Mouse (Mus musculus) liver, adult 2 months (tissue): ENCODE measurements around the gene Sos1. TPM values are rescaled to one million over a fixed set of nuclear protein-coding genes. Genes with fewer than 3 reads are reported as not detected.
A peak's percentile ranks its signal among the peaks of the same experiment; 100 is the strongest.

Experiments used
- DNase-seq: peaks from one replicate; pipeline ENCODE4 v3.0.0-alpha.2; 2011; ENCODE audit warnings: low read depth, low spot score; ENCODE audit errors: extremely low read depth
- H3K27ac ChIP-seq: fragments of 200-500 bp; replicated peaks from 2 replicates; pipeline ENCODE4 v1.5.1; 2012; ENCODE audit warnings: low read depth, mild to moderate bottlenecking, control low read depth, inconsistent platforms, low read length; ENCODE audit not compliant: insufficient read depth
- H3K27me3 ChIP-seq: fragments of 200-500 bp; 2 replicates; pipeline ENCODE4 v1.6.1; 2012; ENCODE audit warnings: mild to moderate bottlenecking, moderate library complexity, low read length, inconsistent platforms; ENCODE audit not compliant: control insufficient read depth, insufficient read depth
- H3K36me3 ChIP-seq: fragments of 200-500 bp; 2 replicates; pipeline ENCODE4 v1.6.1; 2012; ENCODE audit warnings: low read length, inconsistent platforms; ENCODE audit not compliant: control insufficient read depth, insufficient read depth
- H3K4me1 ChIP-seq: fragments of 200-500 bp; 2 replicates; pipeline ENCODE4 v1.6.1; 2011; ENCODE audit warnings: low read length; ENCODE audit not compliant: control insufficient read depth, insufficient read depth
- H3K4me3 ChIP-seq: fragments of 200-500 bp; 2 replicates; pipeline ENCODE4 v1.5.1; 2011; ENCODE audit warnings: low read depth, mild to moderate bottlenecking, control low read depth, low read length, moderate library complexity; ENCODE audit not compliant: insufficient read depth
- H3K79me2 ChIP-seq: fragments of 200-500 bp; 2 replicates; pipeline ENCODE4 v1.6.1; 2012; ENCODE audit warnings: inconsistent platforms, mild to moderate bottlenecking, low read length, moderate library complexity; ENCODE audit not compliant: control insufficient read depth, insufficient read depth
- H3K9ac ChIP-seq: fragments of 200-500 bp; 2 replicates; pipeline ENCODE4 v1.6.1; 2012; ENCODE audit warnings: low read depth, mild to moderate bottlenecking, control low read depth, inconsistent platforms, low read length
- CTCF ChIP-seq: fragments of 200-500 bp; IDR thresholded peaks from 2 replicates; pipeline ENCODE4 v1.5.1; 2011; ENCODE audit warnings: low read depth, low read length, control low read depth
- POLR2A ChIP-seq: fragments of 200-500 bp; IDR thresholded peaks from 2 replicates; pipeline ENCODE4 v1.6.1; 2011; ENCODE audit warnings: low read length, control low read depth; ENCODE audit not compliant: insufficient read depth; ENCODE audit errors: extremely low read depth
- WGBS: fragments of 180-500 bp; shearing (Covaris S2); methylation state at CpG from one replicate; pipeline ENCODE4 v1.1.7; 2018; 5-methylcytosine and 5-hydroxymethylcytosine counted together
- polyA plus RNA-seq: library from polyadenylated mRNA; depleted of rRNA; stranded (reverse); fragments of >200 nt; gene quantifications from 2 replicates; pipeline ENCODE4 v1.2.3, GENCODE M21; 2012
- total RNA-seq: library from RNA; depleted of rRNA; stranded (reverse); fragments of >200 nt; gene quantifications from 2 replicates; pipeline ENCODE4 v1.2.3, GENCODE M21; 2014

Gene Sos1
- total and polyA plus RNA-seq, 2 experiments: 2.8 to 11.8 TPM

DNA sequence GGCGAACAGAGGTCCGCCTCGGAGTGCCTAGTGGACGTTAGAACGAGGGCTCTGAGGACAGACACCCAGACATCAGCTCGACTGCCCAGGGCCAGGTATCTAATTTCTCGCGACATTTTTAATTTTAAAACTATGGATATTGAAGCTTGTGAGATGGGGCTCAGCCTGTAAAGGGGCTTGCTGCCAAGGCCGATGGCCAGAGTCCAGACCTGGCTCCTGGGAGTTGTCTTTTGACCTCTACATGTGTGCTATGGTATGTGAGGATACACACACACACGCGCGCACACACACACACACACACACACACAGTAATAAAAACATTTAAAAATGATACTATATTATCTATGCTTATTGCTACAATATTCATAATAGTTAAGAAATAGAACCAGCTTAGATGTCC lies 38.6 kb upstream of the Sos1 start:
- WGBS: 94% methylated on average over 12 of the region's 12 CpGs

DNA sequence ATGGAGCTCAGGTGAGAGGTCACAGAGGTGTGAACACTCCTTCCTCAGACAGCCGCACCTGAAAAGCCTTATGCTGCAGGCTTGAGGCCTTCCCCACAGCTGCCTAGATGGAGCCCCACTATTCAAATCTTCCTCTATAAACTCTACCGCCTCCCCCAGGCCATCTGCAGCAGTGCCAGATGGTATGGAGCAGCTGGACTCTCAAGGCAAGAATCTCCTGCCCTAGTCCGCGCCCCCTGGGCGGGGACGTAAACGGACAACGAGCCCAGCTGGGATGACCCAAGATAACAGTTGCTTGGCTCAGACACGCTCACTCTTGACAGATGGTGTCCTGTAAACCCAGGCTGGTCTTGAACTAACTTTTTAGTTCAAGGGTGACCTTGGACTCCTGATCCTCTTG lies 37.0 kb upstream of the Sos1 start:
- Histone ChIP-seq H3K36me3 (no peaks in the 10 kb centered on the region), H3K4me3 (no peak overlapping the region), H3K79me2 (no peaks in the 10 kb centered on the region), H3K27ac (no peak overlapping the region), H3K27me3 (no peaks in the 10 kb centered on the region), H3K9ac (no peak overlapping the region), H3K4me1 (peaks cover 8% of the 10 kb centered on the region)
- WGBS: 84% methylated on average over 9 of the region's 9 CpGs
- no peak for DNase-seq
- TF ChIP-seq CTCF (no peak), POLR2A (no peak)

More for the DNA sequence above, 38.6 kb upstream of the Sos1 start:
- Histone ChIP-seq H3K4me1 (peaks cover 8% of the 10 kb centered on the region), H3K27me3 (no peaks in the 10 kb centered on the region), H3K9ac (no peak overlapping the region), H3K27ac (no peak overlapping the region), H3K4me3 (no peak overlapping the region), H3K36me3 (no peaks in the 10 kb centered on the region), H3K79me2 (no peaks in the 10 kb centered on the region)
- no peak for DNase-seq
- no peak for TF ChIP-seq CTCF
- no peak for TF ChIP-seq POLR2A

DNA sequence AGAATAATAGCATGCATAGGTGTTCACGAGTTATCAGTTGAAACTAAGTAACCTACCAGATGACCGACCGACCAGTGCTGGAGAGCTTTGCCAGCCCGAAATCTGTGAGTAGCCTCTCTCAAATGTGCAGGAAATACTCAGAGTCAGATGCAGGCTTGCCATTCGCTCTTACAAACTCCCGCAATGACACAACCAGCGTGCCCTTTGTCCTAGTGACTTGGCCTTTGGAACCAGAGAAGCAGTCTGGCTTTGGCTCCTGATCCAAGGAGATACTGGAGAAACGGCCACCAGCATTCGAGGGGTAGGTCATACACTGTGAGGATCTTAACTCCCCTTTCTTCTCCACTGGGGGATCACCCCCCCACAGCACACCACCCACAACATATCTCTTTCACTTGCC lies 35.7 kb upstream of the Sos1 start:
- H3K79me2 ChIP-seq: no peaks in the 10 kb centered on the region
- H3K36me3 ChIP-seq: no peaks in the 10 kb centered on the region
- WGBS: 25% methylated on average over 9 of the region's 9 CpGs
- H3K4me1 ChIP-seq: peaks cover 8% of the 10 kb centered on the region
- H3K4me3 ChIP-seq: no peak overlapping the region
- TF ChIP-seq CTCF (no peak), POLR2A (no peak)
- DNase-seq: peak; percentile 89
- no peaks in the 10 kb centered on the region for H3K27me3 ChIP-seq
- peak overlapping the region; percentile 75 for H3K27ac ChIP-seq
- no peak overlapping the region for H3K9ac ChIP-seq

DNA sequence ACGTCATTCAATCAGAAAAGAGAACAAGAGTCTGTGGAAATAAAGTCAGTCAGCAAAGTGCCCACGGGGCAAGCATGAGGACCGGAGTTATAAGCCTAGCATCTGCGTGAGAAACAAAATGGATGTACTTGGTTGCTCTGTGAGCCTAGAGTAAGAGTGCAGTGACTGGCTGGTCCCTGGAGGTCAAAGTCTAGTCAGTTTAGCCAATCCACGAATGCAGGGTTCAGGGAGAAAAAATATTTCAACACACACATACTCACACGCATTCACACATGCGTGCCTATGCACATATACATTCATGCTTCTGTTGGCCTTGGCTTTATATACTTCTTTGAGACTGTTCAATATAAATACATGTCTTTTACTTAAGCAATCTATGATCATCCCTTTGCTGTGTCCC lies 35.3 kb upstream of the Sos1 start:
- no peaks in the 10 kb centered on the region for H3K27me3 ChIP-seq
- peak; percentile 78 for DNase-seq
- no peak overlapping the region for H3K9ac ChIP-seq
- H3K27ac ChIP-seq: no peak overlapping the region
- no peaks in the 10 kb centered on the region for H3K79me2 ChIP-seq
- H3K4me1 ChIP-seq: peaks cover 10% of the 10 kb centered on the region
- WGBS: 68% methylated on average over 7 of the region's 7 CpGs
- no peaks in the 10 kb centered on the region for H3K36me3 ChIP-seq
- TF ChIP-seq POLR2A (no peak), CTCF (no peak)
- no peak overlapping the region for H3K4me3 ChIP-seq

DNA sequence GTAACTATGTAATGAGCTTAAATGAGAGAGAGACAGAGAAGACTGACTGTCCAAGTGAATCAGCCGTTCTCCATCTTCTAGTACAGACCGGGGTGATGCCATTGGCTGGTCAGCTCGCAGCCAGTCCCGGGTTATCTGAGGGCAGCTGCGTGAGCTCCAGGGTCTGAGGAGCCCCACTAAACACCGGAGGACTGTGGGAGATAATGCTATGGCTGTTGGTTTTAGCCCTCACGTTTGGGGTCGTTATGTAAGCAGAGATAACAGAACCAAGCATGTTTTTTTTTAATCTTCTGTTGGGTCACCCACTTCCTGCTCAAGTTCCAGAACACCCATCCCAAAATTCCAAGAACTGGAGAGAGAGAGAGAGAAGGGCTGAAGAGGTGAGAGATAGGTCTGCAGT lies 33.5 kb upstream of the Sos1 start:
- H3K27me3 ChIP-seq: no peaks in the 10 kb centered on the region
- TF ChIP-seq CTCF (no peak), POLR2A (no peak)
- 49% methylated on average over 8 of the region's 8 CpGs for WGBS
- peaks cover 11% of the 10 kb centered on the region for H3K4me1 ChIP-seq
- no peak for DNase-seq
- H3K9ac ChIP-seq: no peak overlapping the region
- H3K36me3 ChIP-seq: no peaks in the 10 kb centered on the region
- H3K27ac ChIP-seq: no peak overlapping the region
- H3K4me3 ChIP-seq: no peak overlapping the region
- H3K79me2 ChIP-seq: no peaks in the 10 kb centered on the region

DNA sequence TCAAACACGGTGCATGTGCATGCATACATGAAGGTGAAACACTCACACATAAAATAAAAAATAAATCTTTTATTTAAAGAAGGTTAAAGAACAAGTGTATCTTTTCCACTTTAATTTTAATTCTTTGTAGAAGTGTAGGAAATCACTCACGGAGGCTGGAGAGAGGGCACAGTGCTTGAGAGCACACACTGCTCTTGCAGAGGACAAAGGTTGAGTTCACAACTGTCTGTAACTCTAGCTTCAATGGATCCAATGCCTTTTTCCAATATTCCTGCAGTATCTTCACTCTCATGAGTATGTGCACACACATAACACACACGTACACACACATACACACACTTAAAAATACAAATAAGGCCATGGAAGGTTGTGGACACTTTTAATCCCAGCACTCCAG lies 30.2 kb upstream of the Sos1 start:
- peak; percentile 57 for DNase-seq
- H3K79me2 ChIP-seq: no peaks in the 10 kb centered on the region
- no peak overlapping the region for H3K27ac ChIP-seq
- H3K36me3 ChIP-seq: peaks cover 8% of the 10 kb centered on the region
- no peaks in the 10 kb centered on the region for H3K27me3 ChIP-seq
- WGBS: 43% methylated on average over 3 of the region's 3 CpGs
- no peak overlapping the region for H3K4me3 ChIP-seq
- TF ChIP-seq CTCF (no peak), POLR2A (no peak)
- peaks cover 7% of the 10 kb centered on the region; the same call in 1 of the 2 replicates for H3K4me1 ChIP-seq
- no peak overlapping the region for H3K9ac ChIP-seq
